Mouse (Mus musculus): ENCODE measurements around the gene Unc13b. TPM values are rescaled to one million over a fixed set of nuclear protein-coding genes. Genes with fewer than 3 reads are reported as not detected.

The Unc13b gene
- polyA plus RNA-seq, 1 experiment from 2014 or later = 25.3 TPM

DNA sequence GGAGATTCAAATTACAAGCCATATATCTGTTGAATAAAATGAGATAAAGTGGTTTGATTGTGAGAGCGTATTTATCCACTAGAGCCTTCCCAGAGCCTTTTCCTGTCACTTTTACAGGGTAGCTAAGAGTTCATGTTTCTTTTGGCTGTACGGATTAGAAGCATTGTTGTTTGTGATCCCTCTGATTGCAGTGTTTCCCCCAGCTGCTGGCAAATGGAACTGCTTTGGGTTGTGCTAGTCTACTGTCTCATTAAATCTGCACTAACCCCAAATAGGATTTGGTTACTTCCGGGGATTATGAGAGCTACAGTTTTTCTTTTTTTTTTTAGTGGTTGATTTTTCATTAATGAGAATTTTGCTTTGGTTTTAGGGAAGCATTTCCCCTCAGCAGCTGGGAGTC is 1.5 kb downstream of the Unc13b start:
- 46% methylated on average over 3 of the region's 3 CpGs for WGBS
- Histone ChIP-seq H3K4me3 (replicated peaks) (0 out of 2 replicates have a peak overlapping the region, but pooled peaks have one; percentile 76), H3K9me3 (no peaks in the 10 kb centered on the region), H3K4me1 (peaks cover 20% of the 10 kb centered on the region; the same call in 1 of the 2 replicates), H3K36me3 (replicated peaks) (no peaks in the 10 kb centered on the region), H3K9ac (no peak overlapping the region), H3K27me3 (no peaks in the 10 kb centered on the region), H3K4me2 (peak overlapping the region; percentile 80; the same call in 1 of the 2 replicates), H3K27ac (no peak overlapping the region)
- no peak for ATAC-seq (ENCODE audit: low FRiP score)

DNA sequence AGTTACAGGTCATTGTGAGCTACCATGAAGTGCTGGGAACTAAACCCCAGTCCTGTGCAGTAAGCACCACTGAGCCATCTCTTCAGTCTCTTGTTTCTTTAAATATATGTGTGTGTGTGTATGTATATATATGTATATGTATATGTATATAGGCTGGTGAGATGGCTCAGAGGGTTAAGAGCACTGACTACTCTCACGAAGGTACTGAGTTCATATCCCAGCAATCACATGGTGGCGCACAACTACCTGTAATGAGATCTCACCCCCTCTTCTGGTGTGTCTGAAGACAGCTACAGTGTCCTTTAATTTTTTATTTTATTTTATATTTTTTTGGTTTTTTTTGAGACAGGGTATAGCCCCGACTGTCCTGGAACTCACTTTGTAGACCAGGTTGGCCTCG is 6.7 kb downstream of the Unc13b start:
- no peak for ATAC-seq (ENCODE audit: low FRiP score)
- H3K36me3 ChIP-seq (replicated peaks) = no peaks in the 10 kb centered on the region
- H3K4me3 ChIP-seq (replicated peaks) = no peak overlapping the region
- H3K27ac ChIP-seq = no peak overlapping the region
- 95% methylated on average over 4 of the region's 4 CpGs for WGBS
- H3K27me3 ChIP-seq = no peaks in the 10 kb centered on the region
- H3K9me3 ChIP-seq = no peaks in the 10 kb centered on the region
- H3K9ac ChIP-seq = no peak overlapping the region
- no peak overlapping the region for H3K4me2 ChIP-seq
- peaks cover 5% of the 10 kb centered on the region; the same call in 1 of the 2 replicates for H3K4me1 ChIP-seq

DNA sequence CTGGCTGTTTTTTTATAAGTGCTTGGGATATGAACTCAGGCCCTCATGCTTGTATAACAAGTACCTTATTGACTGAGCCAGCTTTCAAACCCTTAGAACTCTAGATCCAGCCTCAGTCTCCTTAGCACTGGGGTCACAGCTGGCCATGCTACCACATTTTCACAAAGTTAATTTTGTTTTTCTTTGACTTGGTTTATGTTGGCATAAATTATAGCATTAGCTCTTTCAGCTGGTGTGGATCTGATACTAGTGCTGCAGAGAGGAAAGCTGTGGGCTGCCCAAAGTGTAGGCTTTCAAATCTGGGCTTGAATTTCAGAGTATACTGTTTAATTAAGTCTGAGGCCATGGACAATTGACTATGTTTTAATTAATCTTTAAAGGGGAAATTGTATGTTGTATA is 16.2 kb downstream of the Unc13b start:
- no peaks in the 10 kb centered on the region for H3K36me3 ChIP-seq (replicated peaks)
- no peak overlapping the region for H3K4me3 ChIP-seq (replicated peaks)
- no peak for ATAC-seq (ENCODE audit: low FRiP score)

DNA sequence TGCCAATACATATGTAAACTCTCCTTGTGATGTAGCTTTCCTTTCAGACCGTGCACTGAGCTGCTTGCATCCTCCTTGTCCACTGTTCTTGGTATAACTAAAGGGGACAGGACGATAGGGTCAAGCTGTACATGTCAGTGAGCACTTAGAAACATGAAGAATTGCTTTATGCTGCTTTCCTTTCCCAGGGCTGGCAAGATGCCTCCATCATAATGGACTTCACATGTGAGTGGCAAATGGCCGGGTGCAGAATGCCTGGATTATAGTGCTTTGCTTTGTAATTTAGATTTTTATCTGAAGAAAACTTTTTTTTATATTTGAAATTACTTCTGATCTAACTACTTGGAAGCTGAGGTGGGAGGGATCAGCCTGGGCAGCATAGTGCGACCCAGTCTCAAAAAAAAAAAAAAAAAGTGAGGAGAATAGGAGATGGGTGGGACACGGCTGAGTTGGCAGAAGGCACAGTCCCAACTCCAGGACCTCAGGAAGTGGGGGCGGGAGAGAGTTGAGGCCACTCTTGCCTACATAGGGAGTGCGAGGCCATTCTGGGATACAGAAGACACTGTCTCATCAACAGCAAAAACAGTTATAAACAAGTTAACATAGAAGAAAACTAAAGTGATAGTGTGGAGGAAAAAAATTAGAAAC is 19.4 kb downstream of the Unc13b start:
- H3K9me3 ChIP-seq = no peaks in the 10 kb centered on the region
- 65% methylated on average over 7 of the region's 7 CpGs for WGBS
- no peak overlapping the region for H3K4me3 ChIP-seq (replicated peaks)
- no peak overlapping the region for H3K4me2 ChIP-seq
- no peak for ATAC-seq (ENCODE audit: low FRiP score)
- no peak overlapping the region for H3K27ac ChIP-seq
- H3K36me3 ChIP-seq (replicated peaks) = no peaks in the 10 kb centered on the region
- no peaks in the 10 kb centered on the region for H3K4me1 ChIP-seq
- H3K27me3 ChIP-seq = no peaks in the 10 kb centered on the region
- no peak overlapping the region for H3K9ac ChIP-seq

More for the DNA sequence above, 16.2 kb downstream of the Unc13b start:
- H3K27me3 ChIP-seq = no peaks in the 10 kb centered on the region
- no peaks in the 10 kb centered on the region for H3K9me3 ChIP-seq
- no peak overlapping the region for H3K9ac ChIP-seq
- H3K27ac ChIP-seq = no peak overlapping the region
- no peak overlapping the region for H3K4me2 ChIP-seq
- no peaks in the 10 kb centered on the region for H3K4me1 ChIP-seq

DNA sequence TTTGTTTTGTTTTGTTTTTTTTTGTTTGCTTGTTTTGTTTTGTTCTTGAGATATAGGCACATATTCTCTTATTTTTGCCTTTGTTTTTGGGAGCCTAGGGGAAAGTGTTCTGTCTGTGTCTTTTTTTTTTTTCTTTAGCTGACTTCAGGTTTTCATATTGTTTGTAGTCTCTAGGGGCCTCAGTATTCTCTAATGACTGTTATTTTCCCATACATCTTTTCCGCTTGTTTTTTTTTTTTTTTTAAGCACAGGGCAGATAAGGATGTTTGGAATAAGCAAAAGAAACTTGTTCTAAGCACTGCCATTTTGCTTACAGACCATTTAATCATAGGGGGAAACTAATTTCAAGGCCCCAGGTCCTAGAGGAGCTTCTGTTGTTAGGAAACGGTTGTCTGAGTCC is 23.7 kb downstream of the Unc13b start:
- WGBS = 86% methylated on average over 2 of the region's 2 CpGs
- H3K4me2 ChIP-seq = no peak overlapping the region
- H3K27me3 ChIP-seq = no peaks in the 10 kb centered on the region
- H3K9me3 ChIP-seq = no peaks in the 10 kb centered on the region
- H3K4me3 ChIP-seq (replicated peaks) = no peak overlapping the region
- no peaks in the 10 kb centered on the region for H3K36me3 ChIP-seq (replicated peaks)
- ATAC-seq (ENCODE audit: low FRiP score) = no peak
- no peak overlapping the region for H3K9ac ChIP-seq
- no peak overlapping the region for H3K27ac ChIP-seq
- no peaks in the 10 kb centered on the region for H3K4me1 ChIP-seq

DNA sequence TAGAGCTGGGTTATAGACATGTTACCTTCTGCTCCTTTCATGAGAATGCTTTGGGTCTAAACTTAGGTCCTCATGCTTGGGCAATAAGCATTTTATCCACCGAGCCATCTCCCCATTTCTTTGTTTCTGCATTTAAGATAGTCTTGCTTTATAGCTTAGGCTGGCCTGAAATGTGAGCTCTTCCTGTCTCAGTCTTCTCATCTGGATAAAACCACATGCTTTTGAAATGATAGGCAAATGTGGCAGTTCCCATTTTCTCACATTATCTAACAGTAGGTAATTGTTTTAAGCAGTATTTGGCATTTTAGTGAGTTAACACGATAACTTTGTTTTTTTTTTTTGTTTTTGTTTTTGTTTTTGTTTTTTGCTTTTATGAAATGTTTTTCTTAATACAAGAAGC is 31.2 kb downstream of the Unc13b start:
- no peak overlapping the region for H3K4me3 ChIP-seq (replicated peaks)
- no peak overlapping the region for H3K9ac ChIP-seq
- no peak overlapping the region for H3K4me2 ChIP-seq
- WGBS = 90% methylated on average over 2 of the region's 2 CpGs
- no peaks in the 10 kb centered on the region for H3K27me3 ChIP-seq
- H3K9me3 ChIP-seq = no peaks in the 10 kb centered on the region
- no peaks in the 10 kb centered on the region for H3K36me3 ChIP-seq (replicated peaks)
- H3K4me1 ChIP-seq = no peaks in the 10 kb centered on the region
- ATAC-seq (ENCODE audit: low FRiP score) = no peak
- no peak overlapping the region for H3K27ac ChIP-seq

DNA sequence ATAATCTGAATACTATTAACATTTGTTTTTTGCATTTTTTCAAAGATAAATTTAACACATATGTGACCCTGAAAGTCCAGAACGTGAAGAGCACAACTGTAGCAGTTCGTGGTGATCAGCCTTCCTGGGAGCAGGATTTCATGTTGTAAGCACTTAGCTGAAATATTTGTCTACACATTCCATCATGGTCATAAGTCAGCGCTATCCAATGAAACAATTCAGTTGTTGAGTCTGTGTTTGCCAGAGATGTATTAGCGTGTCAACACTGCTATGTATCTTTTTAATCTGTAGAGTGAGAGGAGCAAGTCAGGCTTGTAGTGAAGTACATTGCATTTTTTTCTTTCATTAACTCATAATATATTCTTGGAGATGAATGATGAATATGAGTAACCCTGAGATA is 32.4 kb downstream of the Unc13b start:
- Histone ChIP-seq H3K9me3 (no peaks in the 10 kb centered on the region), H3K27ac (no peak overlapping the region), H3K4me3 (replicated peaks) (no peak overlapping the region), H3K4me2 (no peak overlapping the region), H3K36me3 (replicated peaks) (0 out of 2 replicates have a peak, but pooled peaks cover 4% of the 10 kb centered on the region), H3K27me3 (no peaks in the 10 kb centered on the region), H3K4me1 (no peaks in the 10 kb centered on the region), H3K9ac (no peak overlapping the region)
- 84% methylated on average over 4 of the region's 4 CpGs for WGBS
- no peak for ATAC-seq (ENCODE audit: low FRiP score)

DNA sequence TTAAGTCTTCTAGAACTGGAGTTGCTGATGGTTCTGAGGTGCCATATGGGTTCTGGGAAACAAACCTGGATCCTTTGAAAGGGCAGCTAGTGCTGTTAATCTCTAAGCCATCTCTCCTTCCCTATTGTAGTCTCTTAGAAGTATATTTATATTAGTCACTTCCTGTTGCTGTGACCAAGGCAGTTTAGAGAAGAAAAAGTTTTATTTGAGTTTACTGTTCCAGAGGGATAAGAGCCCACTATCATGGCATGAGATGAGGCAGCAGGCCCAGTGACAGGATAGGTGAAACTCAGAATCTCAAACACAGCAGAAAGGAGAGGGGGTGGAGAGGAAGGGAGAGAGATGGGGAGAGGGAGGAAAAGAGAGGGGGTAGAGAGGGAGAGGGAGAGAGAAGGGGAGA is 54.7 kb downstream of the Unc13b start:
- no peak overlapping the region for H3K27ac ChIP-seq
- H3K4me3 ChIP-seq (replicated peaks) = no peak overlapping the region
- no peaks in the 10 kb centered on the region for H3K9me3 ChIP-seq
- H3K4me2 ChIP-seq = no peak overlapping the region
- H3K9ac ChIP-seq = no peak overlapping the region
- ATAC-seq (ENCODE audit: low FRiP score) = no peak
- H3K27me3 ChIP-seq = no peaks in the 10 kb centered on the region
- no peaks in the 10 kb centered on the region for H3K4me1 ChIP-seq
- no peaks in the 10 kb centered on the region for H3K36me3 ChIP-seq (replicated peaks)

DNA sequence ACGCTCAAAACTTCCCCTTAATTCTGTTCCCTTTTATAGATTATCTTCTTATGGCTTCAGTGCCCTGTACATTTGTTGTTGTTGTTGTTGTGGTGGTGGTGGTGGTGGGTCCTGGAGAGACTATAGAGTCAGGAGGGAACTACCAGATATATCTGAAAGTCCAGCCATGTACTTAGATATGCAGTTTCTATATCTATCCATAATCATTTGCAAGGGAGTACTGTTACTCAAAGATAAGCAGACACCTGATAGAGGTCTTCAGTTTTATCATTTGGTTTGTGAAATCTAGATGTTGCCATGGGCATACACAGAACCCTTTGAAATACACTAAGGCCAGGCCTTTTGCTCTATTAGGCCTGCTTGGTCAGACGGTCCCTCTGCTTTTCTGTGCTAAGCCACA is 55.8 kb downstream of the Unc13b start:
- WGBS = 82% methylated on average over 2 of the region's 2 CpGs
- Histone ChIP-seq H3K36me3 (replicated peaks) (no peaks in the 10 kb centered on the region), H3K4me3 (replicated peaks) (no peak overlapping the region), H3K4me1 (no peaks in the 10 kb centered on the region), H3K9ac (no peak overlapping the region), H3K4me2 (no peak overlapping the region), H3K27ac (no peak overlapping the region), H3K27me3 (no peaks in the 10 kb centered on the region), H3K9me3 (no peaks in the 10 kb centered on the region)
- ATAC-seq (ENCODE audit: low FRiP score) = no peak

DNA sequence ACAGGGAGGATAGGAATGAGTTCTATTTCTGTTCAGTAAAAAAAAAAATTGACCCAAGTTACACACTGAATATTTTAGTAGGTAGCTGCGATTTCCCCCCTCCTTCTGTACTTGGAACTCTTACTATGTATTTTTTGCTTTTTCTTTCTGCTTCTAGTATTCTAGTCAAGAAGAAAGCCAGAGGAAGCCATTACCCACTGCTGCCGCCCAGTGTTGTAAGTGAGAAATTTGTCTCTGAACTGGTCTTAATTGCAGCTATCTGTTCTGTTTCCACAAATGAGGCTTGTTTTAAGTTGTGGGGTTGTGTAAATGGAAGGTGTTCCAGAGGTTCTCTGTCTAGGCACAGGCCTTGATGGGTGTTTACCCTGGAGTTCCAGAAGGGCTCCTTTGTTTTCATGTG is 56.2 kb downstream of the Unc13b start:
- Histone ChIP-seq H3K27ac (no peak overlapping the region), H3K4me2 (no peak overlapping the region), H3K27me3 (no peaks in the 10 kb centered on the region), H3K4me1 (no peaks in the 10 kb centered on the region), H3K4me3 (replicated peaks) (no peak overlapping the region), H3K9me3 (no peaks in the 10 kb centered on the region), H3K9ac (no peak overlapping the region), H3K36me3 (replicated peaks) (no peaks in the 10 kb centered on the region)
- WGBS = 23% methylated on average over 2 of the region's 2 CpGs
- ATAC-seq (ENCODE audit: low FRiP score) = no peak

DNA sequence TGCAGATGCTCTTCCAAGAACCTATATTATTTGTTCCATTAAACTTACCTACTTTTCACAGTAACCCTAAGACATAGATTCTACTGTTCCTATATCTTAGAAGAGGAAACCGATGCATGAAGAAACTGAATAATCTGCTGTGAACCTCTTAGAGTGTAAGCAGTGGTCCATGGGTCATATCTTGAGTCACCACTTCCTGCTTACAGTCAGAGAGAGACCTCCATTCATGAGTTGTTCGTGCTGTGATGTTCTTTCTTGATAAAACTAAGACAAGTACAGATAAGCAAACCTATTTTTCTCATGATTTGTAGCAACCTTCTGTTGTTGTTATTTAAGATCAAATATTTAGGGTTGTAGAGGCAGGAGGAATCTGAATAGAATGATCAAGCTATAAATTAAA is 57.5 kb downstream of the Unc13b start:
- Histone ChIP-seq H3K4me2 (no peak overlapping the region), H3K4me3 (replicated peaks) (no peak overlapping the region), H3K27ac (no peak overlapping the region), H3K36me3 (replicated peaks) (no peaks in the 10 kb centered on the region), H3K9me3 (no peaks in the 10 kb centered on the region), H3K9ac (no peak overlapping the region), H3K27me3 (no peaks in the 10 kb centered on the region), H3K4me1 (no peaks in the 10 kb centered on the region)
- ATAC-seq (ENCODE audit: low FRiP score) = no peak
- 92% methylated on average over 2 of the region's 2 CpGs for whole genome bisulfite sequencing

DNA sequence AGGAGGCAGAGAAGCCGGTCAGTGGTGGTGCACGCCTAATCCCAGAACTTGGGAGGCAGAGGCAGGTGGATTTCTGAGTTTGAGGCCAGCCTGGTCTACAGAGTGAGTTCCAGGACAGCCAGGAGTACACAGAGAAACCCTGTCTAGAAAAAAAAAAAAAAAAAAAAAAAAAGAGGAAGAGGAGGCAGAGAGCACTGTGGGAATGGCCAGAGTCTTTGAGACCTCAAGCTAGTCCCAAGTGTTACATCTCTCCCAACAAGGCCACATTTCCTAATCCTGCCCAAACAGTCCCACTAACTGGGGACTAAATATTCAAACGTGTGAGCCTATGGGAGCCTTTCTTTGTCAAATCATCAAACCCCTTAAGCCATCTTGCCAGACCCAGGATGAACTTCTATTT is 71.0 kb downstream of the Unc13b start:
- Histone ChIP-seq H3K27ac (no peak overlapping the region), H3K27me3 (no peaks in the 10 kb centered on the region), H3K4me3 (replicated peaks) (no peak overlapping the region), H3K4me1 (no peaks in the 10 kb centered on the region), H3K4me2 (no peak overlapping the region), H3K36me3 (replicated peaks) (no peaks in the 10 kb centered on the region), H3K9ac (no peak overlapping the region), H3K9me3 (no peaks in the 10 kb centered on the region)
- WGBS = 87% methylated on average over 3 of the region's 3 CpGs
- ATAC-seq (ENCODE audit: low FRiP score) = no peak

DNA sequence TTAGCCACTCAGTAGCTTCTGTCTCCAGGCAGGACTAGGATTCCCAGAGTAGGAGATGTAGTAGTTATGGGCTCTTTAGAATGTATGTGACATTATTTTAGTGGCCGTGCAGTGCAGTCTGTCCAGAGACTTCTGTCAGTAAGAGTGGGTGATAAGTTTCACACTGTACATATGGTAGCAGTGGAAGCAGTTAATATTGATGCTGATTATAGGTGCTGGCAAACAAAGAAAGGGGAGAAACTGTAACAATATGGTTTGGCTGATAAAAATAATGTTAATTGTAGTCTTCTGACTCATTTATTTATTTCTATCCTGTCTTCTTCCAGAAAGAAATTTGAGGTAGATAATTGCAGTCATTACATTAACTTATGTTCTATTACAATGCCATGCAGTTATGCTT is 83.9 kb downstream of the Unc13b start:
- no peak overlapping the region for H3K4me2 ChIP-seq
- H3K36me3 ChIP-seq (replicated peaks) = peaks cover under 1% of the 10 kb centered on the region; the same call in 1 of the 2 replicates
- H3K4me1 ChIP-seq = no peaks in the 10 kb centered on the region
- no peak overlapping the region for H3K9ac ChIP-seq
- no peaks in the 10 kb centered on the region for H3K27me3 ChIP-seq
- H3K9me3 ChIP-seq = no peaks in the 10 kb centered on the region
- no peak overlapping the region for H3K27ac ChIP-seq
- H3K4me3 ChIP-seq (replicated peaks) = no peak overlapping the region
- WGBS = 83% methylated on average over 1 of the region's 1 CpGs
- ATAC-seq (ENCODE audit: low FRiP score) = no peak
